Mouse (Mus musculus): ENCODE measurements around the gene Tmcc1. TPM values are rescaled to one million over a fixed set of nuclear protein-coding genes. Genes with fewer than 3 reads are reported as not detected.
A peak's percentile ranks its signal among the peaks of the same experiment; 100 is the strongest.

Gene Tmcc1
- polyA plus RNA-seq, 1 experiment from 2014 or later, result 21.0 TPM

GRCm38 (mm10) chr6:116037281-116037831, 155.9 kb downstream of the Tmcc1 start:
- no peak overlapping the region for H3K4me2 ChIP-seq (ENCODE audit: low read depth, low read length, severe bottlenecking)
- H3K4me1 ChIP-seq (replicated peaks; ENCODE audit: control insufficient read depth, insufficient read depth, low read length), result no peaks in the 10 kb centered on the region
- H3K36me3 ChIP-seq (ENCODE audit: control insufficient read depth, insufficient read depth, low read length), result no peaks in the 10 kb centered on the region
- H3K27ac ChIP-seq (ENCODE audit: low read depth, low read length), result no peak overlapping the region
- H3K9ac ChIP-seq (ENCODE audit: low read length), result no peak overlapping the region
- WGBS, result 92% methylated on average over 5 of the region's 5 CpGs
- no peaks in the 10 kb centered on the region for H3K27me3 ChIP-seq (ENCODE audit: control insufficient read depth, insufficient read depth, low read length)
- ATAC-seq (replicated peaks; ENCODE audit: low FRiP score) (no peak), DNase-seq (ENCODE audit: low spot score) (no peak)
- no peak overlapping the region for H3K4me3 ChIP-seq (ENCODE audit: low read depth, low read length)
- no peaks in the 10 kb centered on the region for H3K9me3 ChIP-seq (ENCODE audit: control insufficient read depth, low read length)

DNA sequence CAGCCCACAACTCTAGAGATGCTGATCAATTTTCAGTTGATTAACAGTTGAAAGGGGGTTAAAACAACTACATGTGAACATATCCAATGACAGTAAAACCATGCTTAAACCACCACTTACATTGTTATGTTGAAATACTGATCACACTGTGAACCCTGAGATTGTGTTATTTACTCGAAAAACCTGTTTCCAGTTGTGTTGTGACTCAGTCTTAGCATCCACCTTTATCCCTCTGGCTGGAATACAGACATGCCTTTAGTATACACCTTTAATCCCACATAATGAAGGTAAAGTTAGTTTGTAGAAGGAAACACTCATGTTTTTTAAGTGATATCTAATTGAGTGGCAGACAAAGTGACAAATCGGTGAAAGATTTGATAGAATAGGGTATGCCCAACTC, 156.7 kb downstream of the Tmcc1 start:
- no peak overlapping the region for H3K4me2 ChIP-seq (ENCODE audit: low read depth, low read length, severe bottlenecking)
- no peaks in the 10 kb centered on the region for H3K27me3 ChIP-seq (ENCODE audit: control insufficient read depth, insufficient read depth, low read length)
- no peak overlapping the region for H3K4me3 ChIP-seq (ENCODE audit: low read depth, low read length)
- no peak overlapping the region for H3K9ac ChIP-seq (ENCODE audit: low read length)
- no peaks in the 10 kb centered on the region for H3K4me1 ChIP-seq (replicated peaks; ENCODE audit: control insufficient read depth, insufficient read depth, low read length)
- H3K9me3 ChIP-seq (ENCODE audit: control insufficient read depth, low read length), result no peaks in the 10 kb centered on the region
- H3K27ac ChIP-seq (ENCODE audit: low read depth, low read length), result no peak overlapping the region
- DNase-seq (ENCODE audit: low spot score), result no peak
- WGBS, result 93% methylated on average over 2 of the region's 2 CpGs
- no peaks in the 10 kb centered on the region for H3K36me3 ChIP-seq (ENCODE audit: control insufficient read depth, insufficient read depth, low read length)
- no peak for ATAC-seq (replicated peaks; ENCODE audit: low FRiP score)

GRCm38 (mm10) chr6:116031052-116031451, 162.2 kb downstream of the Tmcc1 start:
- ATAC-seq (replicated peaks; ENCODE audit: low FRiP score) (no peak), DNase-seq (ENCODE audit: low spot score) (no peak)
- Histone ChIP-seq H3K4me1 (replicated peaks; ENCODE audit: control insufficient read depth, insufficient read depth, low read length) (no peaks in the 10 kb centered on the region), H3K27me3 (ENCODE audit: control insufficient read depth, insufficient read depth, low read length) (no peaks in the 10 kb centered on the region), H3K9ac (ENCODE audit: low read length) (no peak overlapping the region), H3K36me3 (ENCODE audit: control insufficient read depth, insufficient read depth, low read length) (no peaks in the 10 kb centered on the region), H3K27ac (ENCODE audit: low read depth, low read length) (no peak overlapping the region), H3K9me3 (ENCODE audit: control insufficient read depth, low read length) (no peaks in the 10 kb centered on the region), H3K4me3 (ENCODE audit: low read depth, low read length) (no peak overlapping the region), H3K4me2 (ENCODE audit: low read depth, low read length, severe bottlenecking) (no peak overlapping the region)
- 95% methylated on average over 5 of the region's 5 CpGs for WGBS

DNA sequence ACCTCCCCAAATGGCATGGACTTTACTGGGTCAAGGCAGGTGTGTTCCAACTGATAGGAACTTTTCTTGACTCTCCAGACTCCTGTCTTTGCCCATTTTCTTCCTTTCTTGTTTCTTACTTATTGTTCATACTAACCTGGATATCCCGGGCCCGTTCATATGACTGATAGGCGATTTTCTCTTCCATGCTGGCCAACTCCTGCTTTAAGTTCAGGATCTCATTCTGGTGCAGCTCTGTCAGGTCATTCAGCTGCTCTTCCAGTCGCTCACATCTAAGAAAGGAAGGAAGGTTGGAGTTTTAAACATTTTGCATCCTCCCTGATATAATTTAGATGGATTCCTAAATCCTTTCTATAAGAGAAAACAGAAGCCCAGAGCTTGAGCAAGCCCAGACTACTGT, 168.6 kb downstream of the Tmcc1 start:
- Histone ChIP-seq H3K27ac (ENCODE audit: low read depth, low read length) (no peak overlapping the region), H3K9me3 (ENCODE audit: control insufficient read depth, low read length) (peaks cover 9% of the 10 kb centered on the region), H3K27me3 (ENCODE audit: control insufficient read depth, insufficient read depth, low read length) (no peaks in the 10 kb centered on the region), H3K36me3 (ENCODE audit: control insufficient read depth, insufficient read depth, low read length) (peaks cover 4% of the 10 kb centered on the region; the same call in 1 of the 2 replicates), H3K4me2 (ENCODE audit: low read depth, low read length, severe bottlenecking) (no peak overlapping the region), H3K4me1 (replicated peaks; ENCODE audit: control insufficient read depth, insufficient read depth, low read length) (no peaks in the 10 kb centered on the region), H3K4me3 (ENCODE audit: low read depth, low read length) (no peak overlapping the region), H3K9ac (ENCODE audit: low read length) (no peak overlapping the region)
- DNase-seq (ENCODE audit: low spot score) (no peak), ATAC-seq (replicated peaks; ENCODE audit: low FRiP score) (no peak)
- WGBS, result 88% methylated on average over 4 of the region's 4 CpGs

DNA sequence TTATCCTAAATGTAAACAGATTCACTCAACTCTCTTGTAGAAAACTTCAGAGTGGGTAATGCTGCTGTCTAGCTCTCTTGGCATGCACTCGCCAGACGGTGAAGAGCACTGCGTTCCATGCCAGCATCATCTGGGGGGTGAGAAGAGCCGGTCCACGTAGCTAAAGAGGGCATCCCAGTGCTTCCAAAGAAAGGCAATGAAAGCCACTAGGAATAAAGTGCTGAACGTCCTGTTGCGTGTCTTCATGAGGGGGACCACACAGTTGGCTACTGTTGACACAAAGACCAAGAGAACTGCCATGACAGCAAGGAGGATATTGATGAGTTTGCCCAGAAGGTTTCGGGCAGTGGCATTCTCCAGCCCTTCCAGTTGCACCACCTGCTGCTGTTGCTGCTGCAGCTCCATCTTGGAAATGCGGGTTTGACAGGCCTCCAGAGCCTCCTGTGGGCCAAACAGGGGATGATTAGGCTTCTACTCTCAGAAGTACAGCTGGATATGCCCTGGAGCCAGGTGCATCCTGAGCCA, 171.3 kb downstream of the Tmcc1 start:
- H3K4me1 ChIP-seq (replicated peaks; ENCODE audit: control insufficient read depth, insufficient read depth, low read length), result no peaks in the 10 kb centered on the region
- no peak for ATAC-seq (replicated peaks; ENCODE audit: low FRiP score)
- WGBS, result 89% methylated on average over 9 of the region's 9 CpGs

GRCm38 (mm10) chr6:116015902-116016301, 177.4 kb downstream of the Tmcc1 start:
- H3K27me3 ChIP-seq (ENCODE audit: control insufficient read depth, insufficient read depth, low read length), result no peaks in the 10 kb centered on the region
- H3K9me3 ChIP-seq (ENCODE audit: control insufficient read depth, low read length), result no peaks in the 10 kb centered on the region
- H3K27ac ChIP-seq (ENCODE audit: low read depth, low read length), result no peak overlapping the region
- no peak overlapping the region for H3K4me3 ChIP-seq (ENCODE audit: low read depth, low read length)
- H3K4me2 ChIP-seq (ENCODE audit: low read depth, low read length, severe bottlenecking), result no peak overlapping the region
- no peak overlapping the region for H3K9ac ChIP-seq (ENCODE audit: low read length)
- 93% methylated on average over 3 of the region's 3 CpGs for WGBS
- ATAC-seq (replicated peaks; ENCODE audit: low FRiP score), result no peak
- no peak for DNase-seq (ENCODE audit: low spot score)
- no peaks in the 10 kb centered on the region for H3K36me3 ChIP-seq (ENCODE audit: control insufficient read depth, insufficient read depth, low read length)
- H3K4me1 ChIP-seq (replicated peaks; ENCODE audit: control insufficient read depth, insufficient read depth, low read length), result no peaks in the 10 kb centered on the region

More for the DNA sequence above, 171.3 kb downstream of the Tmcc1 start:
- H3K9ac ChIP-seq (ENCODE audit: low read length), result no peak overlapping the region
- H3K9me3 ChIP-seq (ENCODE audit: control insufficient read depth, low read length), result peaks cover 9% of the 10 kb centered on the region
- H3K27me3 ChIP-seq (ENCODE audit: control insufficient read depth, insufficient read depth, low read length), result no peaks in the 10 kb centered on the region
- no peak overlapping the region for H3K4me3 ChIP-seq (ENCODE audit: low read depth, low read length)
- no peak overlapping the region for H3K27ac ChIP-seq (ENCODE audit: low read depth, low read length)
- no peak overlapping the region for H3K4me2 ChIP-seq (ENCODE audit: low read depth, low read length, severe bottlenecking)
- peaks cover 4% of the 10 kb centered on the region; the same call in 1 of the 2 replicates for H3K36me3 ChIP-seq (ENCODE audit: control insufficient read depth, insufficient read depth, low read length)
- peak; percentile 65 for DNase-seq (ENCODE audit: low spot score)

DNA sequence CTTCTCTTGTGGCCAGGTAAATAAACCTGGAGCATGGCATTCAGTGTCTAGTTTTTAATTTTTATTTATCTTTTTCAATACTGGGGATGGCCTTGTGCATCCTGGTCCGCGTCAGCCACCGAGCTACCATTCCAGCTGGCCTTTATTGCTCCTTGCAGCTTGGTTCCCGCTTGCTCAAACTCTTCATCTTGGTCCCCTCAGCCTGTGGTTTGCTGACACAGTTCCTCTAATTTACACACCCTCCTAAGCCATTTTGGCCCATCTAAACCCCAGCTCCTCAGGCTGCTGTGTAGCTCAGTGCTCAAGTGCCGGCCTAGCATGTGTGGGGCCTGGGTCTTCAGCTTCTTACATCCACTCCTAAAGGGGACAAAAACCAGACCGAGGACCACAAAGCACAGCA, 179.2 kb downstream of the Tmcc1 start:
- H3K9me3 ChIP-seq (ENCODE audit: control insufficient read depth, low read length), result no peaks in the 10 kb centered on the region
- no peak overlapping the region for H3K4me2 ChIP-seq (ENCODE audit: low read depth, low read length, severe bottlenecking)
- WGBS, result 87% methylated on average over 6 of the region's 6 CpGs
- H3K27me3 ChIP-seq (ENCODE audit: control insufficient read depth, insufficient read depth, low read length), result no peaks in the 10 kb centered on the region
- no peaks in the 10 kb centered on the region for H3K36me3 ChIP-seq (ENCODE audit: control insufficient read depth, insufficient read depth, low read length)
- DNase-seq (ENCODE audit: low spot score) (no peak), ATAC-seq (replicated peaks; ENCODE audit: low FRiP score) (no peak)
- no peaks in the 10 kb centered on the region for H3K4me1 ChIP-seq (replicated peaks; ENCODE audit: control insufficient read depth, insufficient read depth, low read length)
- H3K27ac ChIP-seq (ENCODE audit: low read depth, low read length), result no peak overlapping the region
- no peak overlapping the region for H3K4me3 ChIP-seq (ENCODE audit: low read depth, low read length)
- no peak overlapping the region for H3K9ac ChIP-seq (ENCODE audit: low read length)

GRCm38 (mm10) chr6:116013687-116014086, 179.6 kb downstream of the Tmcc1 start:
- H3K4me2 ChIP-seq (ENCODE audit: low read depth, low read length, severe bottlenecking), result no peak overlapping the region
- 86% methylated on average over 3 of the region's 3 CpGs for WGBS
- no peak overlapping the region for H3K27ac ChIP-seq (ENCODE audit: low read depth, low read length)
- H3K27me3 ChIP-seq (ENCODE audit: control insufficient read depth, insufficient read depth, low read length), result no peaks in the 10 kb centered on the region
- H3K4me1 ChIP-seq (replicated peaks; ENCODE audit: control insufficient read depth, insufficient read depth, low read length), result no peaks in the 10 kb centered on the region
- H3K9ac ChIP-seq (ENCODE audit: low read length), result no peak overlapping the region
- no peaks in the 10 kb centered on the region for H3K9me3 ChIP-seq (ENCODE audit: control insufficient read depth, low read length)
- no peak for ATAC-seq (replicated peaks; ENCODE audit: low FRiP score)
- no peaks in the 10 kb centered on the region for H3K36me3 ChIP-seq (ENCODE audit: control insufficient read depth, insufficient read depth, low read length)
- DNase-seq (ENCODE audit: low spot score), result no peak
- H3K4me3 ChIP-seq (ENCODE audit: low read depth, low read length), result no peak overlapping the region

DNA sequence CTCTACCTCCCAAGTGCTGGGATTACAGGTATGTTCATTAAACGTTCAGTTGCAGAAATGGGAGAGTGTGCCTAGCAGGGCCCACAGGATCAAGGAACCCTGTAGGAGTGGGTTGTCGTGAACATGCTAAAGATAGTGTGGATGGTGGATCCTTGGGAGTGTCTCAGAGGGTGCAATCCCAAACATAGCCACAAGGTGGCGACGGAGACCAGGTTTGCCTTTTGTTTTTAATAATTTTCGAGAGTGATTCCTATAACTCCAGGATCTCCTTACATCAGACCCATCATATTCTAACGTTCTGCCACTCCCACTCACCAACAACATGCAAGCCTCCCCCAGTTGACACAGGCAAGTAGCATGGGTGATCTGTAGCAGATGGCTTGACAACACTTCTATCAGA, 182.7 kb downstream of the Tmcc1 start:
- Histone ChIP-seq H3K9me3 (ENCODE audit: control insufficient read depth, low read length) (no peaks in the 10 kb centered on the region), H3K36me3 (ENCODE audit: control insufficient read depth, insufficient read depth, low read length) (no peaks in the 10 kb centered on the region), H3K9ac (ENCODE audit: low read length) (no peak overlapping the region), H3K4me3 (ENCODE audit: low read depth, low read length) (no peak overlapping the region), H3K4me1 (replicated peaks; ENCODE audit: control insufficient read depth, insufficient read depth, low read length) (no peaks in the 10 kb centered on the region), H3K27me3 (ENCODE audit: control insufficient read depth, insufficient read depth, low read length) (no peaks in the 10 kb centered on the region), H3K4me2 (ENCODE audit: low read depth, low read length, severe bottlenecking) (no peak overlapping the region), H3K27ac (ENCODE audit: low read depth, low read length) (no peak overlapping the region)
- DNase-seq (ENCODE audit: low spot score) (peak; percentile 87), ATAC-seq (replicated peaks; ENCODE audit: low FRiP score) (peak; percentile 47; the same call in 1 of the 2 replicates)
- 11% methylated on average over 6 of the region's 6 CpGs for WGBS
